Mouse (Mus musculus): Measurements from ENCODE around the gene 9130019O22Rik.
"Not testable (repeated sequence)": the region's sequence is repeated elsewhere in the genome, so short reads cannot be mapped to it uniquely, and the experiment has no call there.

Gene 9130019O22Rik

GRCm38 (mm10) chr7:127386641-127387392 lies at the start of gene 9130019O22Rik:
Gene 9130019O22Rik (minus strand): TSS chr7:127387166.
- peak; percentile 95 for DNase-seq

- no peak for DNase-seq
Measured at GRCm38 (mm10) chr7:127435206-127435605, 48.2 kb upstream of the 9130019O22Rik start.

GRCm38 (mm10) chr7:127426354-127426753 lies 39.4 kb upstream of the 9130019O22Rik start:
- no peak for DNase-seq

- DNase-seq, result no peak
Measured at GRCm38 (mm10) chr7:127425911-127426310, 38.9 kb upstream of the 9130019O22Rik start.

GRCm38 (mm10) chr7:127425291-127425690 lies 38.3 kb upstream of the 9130019O22Rik start:
- no peak for DNase-seq

- peak; percentile 43 for DNase-seq
Measured at GRCm38 (mm10) chr7:127422247-127422646, 35.3 kb upstream of the 9130019O22Rik start.

- peak; percentile 90 for DNase-seq
Measured at GRCm38 (mm10) chr7:127421388-127422191, 34.6 kb upstream of the 9130019O22Rik start, which contains the start of gene Zfp688. Gene Zfp688 (minus strand): TSS chr7:127422068.

GRCm38 (mm10) chr7:127411418-127411817 lies 24.5 kb upstream of the 9130019O22Rik start:
- no peak for DNase-seq

GRCm38 (mm10) chr7:127406002-127406987 lies 19.3 kb upstream of the 9130019O22Rik start, which contains the start of gene Zfp764:
Gene Zfp764 (minus strand): TSS chr7:127406822.
- peak; percentile 89 for DNase-seq

GRCm38 (mm10) chr7:127404101-127404500 lies 17.1 kb upstream of the 9130019O22Rik start:
- DNase-seq, result not testable (repeated sequence)

- no peak for DNase-seq
Measured at GRCm38 (mm10) chr7:127402980-127403379, 16.0 kb upstream of the 9130019O22Rik start.

GRCm38 (mm10) chr7:127400355-127400754 lies 13.4 kb upstream of the 9130019O22Rik start:
- no peak for DNase-seq

- no peak for DNase-seq
Measured at GRCm38 (mm10) chr7:127393944-127394333, 7.0 kb upstream of the 9130019O22Rik start.

- DNase-seq, result peak; percentile 98
Measured at GRCm38 (mm10) chr7:127393157-127393943, 6.4 kb upstream of the 9130019O22Rik start, which contains the start of gene E430018J23Rik. Gene E430018J23Rik (minus strand): TSS chr7:127393629.

- DNase-seq, result no peak
Measured at GRCm38 (mm10) chr7:127392251-127392824, 5.4 kb upstream of the 9130019O22Rik start.

- DNase-seq, result no peak
Measured at GRCm38 (mm10) chr7:127391538-127391937, 4.6 kb upstream of the 9130019O22Rik start.

GRCm38 (mm10) chr7:127390306-127390705 lies 3.3 kb upstream of the 9130019O22Rik start:
- DNase-seq, result no peak

GRCm38 (mm10) chr7:127388201-127388600 lies 1.2 kb upstream of the 9130019O22Rik start:
- not testable (repeated sequence) for DNase-seq

- DNase-seq, result not testable (repeated sequence)
Measured at GRCm38 (mm10) chr7:127385560-127385959, 1.4 kb downstream of the 9130019O22Rik start.

- DNase-seq, result no peak
Measured at GRCm38 (mm10) chr7:127378310-127378921, 8.6 kb downstream of the 9130019O22Rik start.

All from layer of hippocampus, adult 9-11 months (tissue).